Mouse (Mus musculus) testis, adult 2 months (tissue): ENCODE data around the gene Nsrp1.

Experiments used
- CTCF ChIP-seq: fragments of 200-500 bp; IDR thresholded peaks from 2 replicates; pipeline ENCODE4 v1.5.1; 2012; ENCODE audit warnings: low read depth, mild to moderate bottlenecking, inconsistent platforms, low read length, moderate library complexity; ENCODE audit not compliant: control insufficient read depth, insufficient read depth, insufficient replicate concordance
- POLR2A ChIP-seq: fragments of 200-500 bp; IDR thresholded peaks from 2 replicates; pipeline ENCODE4 v1.6.1; 2012; ENCODE audit warnings: low read depth, mild to moderate bottlenecking, inconsistent platforms, low read length, moderate library complexity; ENCODE audit not compliant: control insufficient read depth

- TF ChIP-seq CTCF (no peak; the same call in 1 of the 2 replicates), POLR2A (no peak)
These were observed 7.5 kb downstream of the Nsrp1 start for GRCm38 (mm10) chr11:77070721-77071120.
